In the genomic region with DNA sequence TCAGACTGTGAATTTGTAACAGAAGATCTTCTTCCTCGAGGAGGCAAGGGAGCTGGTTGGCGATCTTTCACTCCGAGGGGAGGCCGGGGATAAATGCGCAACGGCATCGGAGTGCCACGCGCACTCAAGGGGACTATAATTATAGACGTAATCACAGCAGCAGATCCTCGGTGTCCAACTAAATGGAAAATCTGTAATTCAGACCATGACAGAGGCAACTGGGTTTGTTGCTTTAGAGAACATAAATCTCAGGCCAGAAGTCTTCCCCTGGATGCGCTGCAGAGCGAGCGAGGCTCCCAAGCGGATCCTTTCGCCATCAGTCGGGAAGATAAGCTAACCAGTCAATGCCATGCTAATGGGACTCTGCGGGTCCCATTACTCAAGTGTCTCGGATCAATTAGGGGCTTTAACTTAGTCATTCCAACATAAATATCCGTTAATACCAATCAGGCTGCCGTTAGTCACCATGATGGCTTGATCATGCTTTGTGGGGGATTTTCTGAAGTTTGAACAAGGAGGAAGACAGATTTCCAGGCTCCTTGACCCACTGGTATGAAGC, we compare ENCODE assay signal across 31 mouse cellular contexts.
DNase-seq lines count a peak whose midpoint lies in the region; ATAC-seq and TF ChIP-seq lines count a peak whose summit lies in the region.
"Had no signal": no experiment of that assay in that cellular context is flagged by ENCODE, and none has a peak within 500 bp of the region (broad histone marks: within the 10 kb centered on the region; RNA-seq: fewer than 3 reads in every experiment).

No protein-coding gene starts in this region.

- no peak for DNase-seq in hindbrain, embryonic 14.5 days (ENCODE audit: low spot score)
- peak; percentile 56 for DNase-seq in kidney, postnatal 0 days (ENCODE audit: low spot score)
- no peak for DNase-seq in kidney, postnatal 4 days
- no peak for DNase-seq in frontal cortex, postnatal 25 days (ENCODE audit: low spot score in 2 of 2)
- DNase-seq: adrenal gland, postnatal 25 days; cerebellum, adult 11-12 months; cerebellum, adult 9-11 months; gastrocnemius, adult 2 months; gastrocnemius, postnatal 36 days; heart, adult 2 months; heart, postnatal 10 days; kidney, adult 2 months; layer of hippocampus, adult 9-11 months; lung, embryonic 14.5 days; lung, postnatal 14 days; right cerebral cortex, postnatal 4 days; thymus, postnatal 4 days had no signal

- no peak overlapping the region for H3K4me3 ChIP-seq in hindbrain, embryonic 15.5 days
- H3K4me3 ChIP-seq in hindbrain, embryonic 14.5 days (replicated peaks; ENCODE audit: low read length): no peak overlapping the region
- H3K4me3 ChIP-seq in kidney, postnatal 0 days (replicated peaks; ENCODE audit: low read depth, low read length): no peak overlapping the region
- no peak overlapping the region for H3K4me3 ChIP-seq in neural tube, embryonic 12.5 days
- H3K4me3 ChIP-seq in neural tube, embryonic 15.5 days (replicated peaks): 0 out of 2 replicates have a peak overlapping the region, but pooled peaks have one; percentile 5
- H3K4me3 ChIP-seq: embryonic facial prominence, embryonic 13.5 days; forebrain, embryonic 10.5 days; forebrain, embryonic 15.5 days; gastrocnemius, adult 2 months; heart, adult 2 months; heart, embryonic 13.5 days; intestine, embryonic 15.5 days; limb, embryonic 12.5 days; liver, embryonic 15.5 days; midbrain, embryonic 10.5 days; myocyte had no signal

- no peak for ATAC-seq in hindbrain, embryonic 15.5 days (ENCODE audit: low FRiP score, low read depth)
- no peak for ATAC-seq in hindbrain, embryonic 14.5 days (ENCODE audit: low FRiP score)
- ATAC-seq in kidney, postnatal 0 days (replicated peaks; ENCODE audit: low FRiP score, low read depth): no peak
- ATAC-seq in neural tube, embryonic 12.5 days (ENCODE audit: low FRiP score, low read depth): peak; percentile 35; the same call in 1 of the 2 replicates
- peak; percentile 60; the same call in 1 of the 2 replicates for ATAC-seq in neural tube, embryonic 15.5 days (ENCODE audit: low FRiP score)
- ATAC-seq: CD4-positive, CD25-positive, alpha-beta regulatory T cell, adult 4 months; forebrain, embryonic 15.5 days; intestine, embryonic 15.5 days had no signal

- H3K9ac ChIP-seq in hindbrain, embryonic 15.5 days: no peak overlapping the region
- H3K9ac ChIP-seq in hindbrain, embryonic 14.5 days: no peak overlapping the region
- H3K9ac ChIP-seq in kidney, postnatal 0 days (ENCODE audit: low read depth, low read length): no peak overlapping the region
- no peak overlapping the region for H3K9ac ChIP-seq in neural tube, embryonic 12.5 days
- H3K9ac ChIP-seq in neural tube, embryonic 15.5 days (replicated peaks): no peak overlapping the region
- H3K9ac ChIP-seq: embryonic facial prominence, embryonic 13.5 days; forebrain, embryonic 15.5 days; heart, embryonic 13.5 days; intestine, embryonic 15.5 days; limb, embryonic 12.5 days; liver, embryonic 15.5 days; lung, embryonic 14.5 days had no signal

- H3K36me3 ChIP-seq in hindbrain, embryonic 15.5 days: no peaks in the 10 kb centered on the region
- no peaks in the 10 kb centered on the region for H3K36me3 ChIP-seq in hindbrain, embryonic 14.5 days (replicated peaks; ENCODE audit: control insufficient read depth, insufficient read depth)
- H3K36me3 ChIP-seq in kidney, postnatal 0 days (ENCODE audit: insufficient read depth, low read length): no peaks in the 10 kb centered on the region
- H3K36me3 ChIP-seq in neural tube, embryonic 12.5 days: no peaks in the 10 kb centered on the region
- H3K36me3 ChIP-seq in neural tube, embryonic 15.5 days: no peaks in the 10 kb centered on the region
- H3K36me3 ChIP-seq: embryonic facial prominence, embryonic 13.5 days; forebrain, embryonic 10.5 days; forebrain, embryonic 15.5 days; heart, embryonic 13.5 days; intestine, embryonic 15.5 days; limb, embryonic 12.5 days; liver, embryonic 15.5 days; midbrain, embryonic 10.5 days had no signal

- no peak overlapping the region for H3K27ac ChIP-seq in hindbrain, embryonic 15.5 days (replicated peaks)
- H3K27ac ChIP-seq in hindbrain, embryonic 14.5 days: no peak overlapping the region
- no peak overlapping the region for H3K27ac ChIP-seq in kidney, postnatal 0 days
- no peak overlapping the region for H3K27ac ChIP-seq in neural tube, embryonic 12.5 days
- H3K27ac ChIP-seq in neural tube, embryonic 15.5 days (replicated peaks): no peak overlapping the region
- H3K27ac ChIP-seq: embryonic facial prominence, embryonic 13.5 days; forebrain, embryonic 10.5 days; forebrain, embryonic 15.5 days; gastrocnemius, adult 2 months; heart, adult 2 months; heart, embryonic 13.5 days; intestine, embryonic 15.5 days; limb, embryonic 12.5 days; liver, embryonic 15.5 days; midbrain, embryonic 10.5 days; stomach, postnatal 0 days had no signal

- WGBS in hindbrain, embryonic 15.5 days: 75% methylated on average over 21 of the region's 21 CpGs
- 75% methylated on average over 21 of the region's 21 CpGs for WGBS in hindbrain, embryonic 14.5 days
- 52% methylated on average over 21 of the region's 21 CpGs for WGBS in kidney, postnatal 0 days
- WGBS in neural tube, embryonic 12.5 days: 69% methylated on average over 21 of the region's 21 CpGs
- WGBS in neural tube, embryonic 15.5 days: 48% methylated on average over 21 of the region's 21 CpGs

- H3K4me2 ChIP-seq in hindbrain, embryonic 15.5 days: peak overlapping the region; percentile 9; the same call in 1 of the 2 replicates
- no peak overlapping the region for H3K4me2 ChIP-seq in hindbrain, embryonic 14.5 days (replicated peaks)
- H3K4me2 ChIP-seq in kidney, postnatal 0 days (ENCODE audit: low read length): 0 out of 2 replicates have a peak overlapping the region, but pooled peaks have one; percentile 10
- peak overlapping the region; percentile 18; the same call in 1 of the 2 replicates for H3K4me2 ChIP-seq in neural tube, embryonic 12.5 days (replicated peaks)
- peak overlapping the region; percentile 45 for H3K4me2 ChIP-seq in neural tube, embryonic 15.5 days
- H3K4me2 ChIP-seq: embryonic facial prominence, embryonic 13.5 days; forebrain, embryonic 15.5 days; heart, embryonic 13.5 days; intestine, embryonic 15.5 days; limb, embryonic 12.5 days; liver, embryonic 15.5 days; lung, embryonic 14.5 days had no signal

- peaks cover 8% of the 10 kb centered on the region; the same call in 1 of the 2 replicates for H3K4me1 ChIP-seq in hindbrain, embryonic 15.5 days (replicated peaks)
- 0 out of 2 replicates have a peak, but pooled peaks cover 7% of the 10 kb centered on the region for H3K4me1 ChIP-seq in hindbrain, embryonic 14.5 days (replicated peaks; ENCODE audit: control insufficient read depth, insufficient read depth, low read length)
- H3K4me1 ChIP-seq in kidney, postnatal 0 days (replicated peaks; ENCODE audit: insufficient read depth, low read length): no peaks in the 10 kb centered on the region
- H3K4me1 ChIP-seq in neural tube, embryonic 12.5 days: 0 out of 2 replicates have a peak, but pooled peaks cover 9% of the 10 kb centered on the region
- peaks cover 17% of the 10 kb centered on the region for H3K4me1 ChIP-seq in neural tube, embryonic 15.5 days
- H3K4me1 ChIP-seq: forebrain, embryonic 15.5 days; heart, embryonic 13.5 days; intestine, embryonic 15.5 days; limb, embryonic 12.5 days; liver, embryonic 15.5 days had no signal

- H3K9me3 ChIP-seq in hindbrain, embryonic 15.5 days: no peaks in the 10 kb centered on the region
- no peaks in the 10 kb centered on the region for H3K9me3 ChIP-seq in hindbrain, embryonic 14.5 days (ENCODE audit: control insufficient read depth, low read length)
- no peaks in the 10 kb centered on the region for H3K9me3 ChIP-seq in kidney, postnatal 0 days (replicated peaks; ENCODE audit: low read length)
- H3K9me3 ChIP-seq in neural tube, embryonic 12.5 days: no peaks in the 10 kb centered on the region
- H3K9me3 ChIP-seq in neural tube, embryonic 15.5 days (replicated peaks): no peaks in the 10 kb centered on the region
- H3K9me3 ChIP-seq: embryonic facial prominence, embryonic 13.5 days; forebrain, embryonic 10.5 days; forebrain, embryonic 15.5 days; intestine, embryonic 15.5 days; limb, embryonic 12.5 days; liver, embryonic 15.5 days; midbrain, embryonic 10.5 days had no signal

- H3K27me3 ChIP-seq in hindbrain, embryonic 15.5 days: no peaks in the 10 kb centered on the region
- no peaks in the 10 kb centered on the region for H3K27me3 ChIP-seq in hindbrain, embryonic 14.5 days (ENCODE audit: control insufficient read depth, insufficient read depth, low read length)
- H3K27me3 ChIP-seq in kidney, postnatal 0 days (ENCODE audit: insufficient read depth, low read length): no peaks in the 10 kb centered on the region
- no peaks in the 10 kb centered on the region for H3K27me3 ChIP-seq in neural tube, embryonic 12.5 days (replicated peaks)
- H3K27me3 ChIP-seq in neural tube, embryonic 15.5 days (replicated peaks): no peaks in the 10 kb centered on the region
- H3K27me3 ChIP-seq: embryonic facial prominence, embryonic 13.5 days; forebrain, embryonic 15.5 days; heart, embryonic 13.5 days; intestine, embryonic 15.5 days; limb, embryonic 12.5 days; liver, embryonic 15.5 days had no signal

- no peak for TF ChIP-seq CTCF in kidney, postnatal 0 days (IDR thresholded peaks at IDR 0.05; ENCODE audit: low read depth)

Comparison
In these comparisons a context has a peak if more than half of its experiments do, and no peak if none do; other contexts are left out.
1. ATAC-seq: peak in neural tube, embryonic 12.5 days (single experiment) and neural tube, embryonic 15.5 days (single experiment); none in hindbrain, embryonic 15.5 days (single experiment), hindbrain, embryonic 14.5 days (single experiment) and kidney, postnatal 0 days (single experiment).